ENCODE assay signal across 8 mouse cellular contexts in genomic region chr2:131545386-131546307, GRCm38 (mm10). TPM values are rescaled to one million over a fixed set of nuclear protein-coding genes. Genes with fewer than 3 reads are reported as not detected.
A peak's percentile ranks its signal among the peaks of the same experiment; 100 is the strongest.
DNase-seq lines count a peak whose midpoint lies in the region; ATAC-seq and TF ChIP-seq lines count a peak whose summit lies in the region.

No protein-coding gene starts in this region.

- H3K27me3 ChIP-seq in E14TG2a.4 (ENCODE audit: insufficient read depth, low read length): peaks cover 71% of the 10 kb centered on the region
- H3K27me3 ChIP-seq in embryonic facial prominence, embryonic 13.5 days: peaks cover 59% of the 10 kb centered on the region
- peaks cover 38% of the 10 kb centered on the region for H3K27me3 ChIP-seq in heart, embryonic 14.5 days (ENCODE audit: control insufficient read depth, insufficient read depth, low read length)
- H3K27me3 ChIP-seq in kidney, embryonic 16.5 days (ENCODE audit: insufficient read depth, low read length): peaks cover 42% of the 10 kb centered on the region
- H3K27me3 ChIP-seq in neural tube, embryonic 12.5 days (replicated peaks): peaks cover 43% of the 10 kb centered on the region

- peak; percentile 84 for TF ChIP-seq CTCF in E14TG2a.4 (conservative IDR thresholded peaks at IDR 0.05; ENCODE audit: low read length)

- peak overlapping the region; percentile 79 for H3K4me3 ChIP-seq in E14TG2a.4 (replicated peaks; ENCODE audit: low read length)
- H3K4me3 ChIP-seq in embryonic facial prominence, embryonic 13.5 days: peak overlapping the region; percentile 50
- peak overlapping the region; percentile 41 to 49 for H3K4me3 ChIP-seq in heart, embryonic 14.5 days (ENCODE audit: control insufficient read depth in 1 of 2, insufficient read depth in 1 of 2, low read depth in 1 of 2, low read length in 2 of 2)
- H3K4me3 ChIP-seq in kidney, embryonic 16.5 days (ENCODE audit: low read length): peak overlapping the region; percentile 49
- peak overlapping the region; percentile 45 for H3K4me3 ChIP-seq in neural tube, embryonic 12.5 days

- H3K4me2 ChIP-seq in embryonic facial prominence, embryonic 13.5 days: peak overlapping the region; percentile 84
- H3K4me2 ChIP-seq in heart, embryonic 14.5 days (ENCODE audit: low read length): peak overlapping the region; percentile 89
- peak overlapping the region; percentile 62 for H3K4me2 ChIP-seq in kidney, embryonic 16.5 days (replicated peaks; ENCODE audit: low read depth, low read length)
- peak overlapping the region; percentile 84 for H3K4me2 ChIP-seq in neural tube, embryonic 12.5 days (replicated peaks)

- H3K36me3 ChIP-seq in E14TG2a.4 (ENCODE audit: insufficient read depth, low read length): no peaks in the 10 kb centered on the region
- no peaks in the 10 kb centered on the region for H3K36me3 ChIP-seq in embryonic facial prominence, embryonic 13.5 days
- no peaks in the 10 kb centered on the region for H3K36me3 ChIP-seq in heart, embryonic 14.5 days (ENCODE audit: control insufficient read depth, insufficient read depth, low read length)
- H3K36me3 ChIP-seq in kidney, embryonic 16.5 days (ENCODE audit: insufficient read depth, low read length): no peaks in the 10 kb centered on the region
- H3K36me3 ChIP-seq in neural tube, embryonic 12.5 days: no peaks in the 10 kb centered on the region

- peaks cover 28% of the 10 kb centered on the region for H3K4me1 ChIP-seq in E14TG2a.4 (replicated peaks; ENCODE audit: low read depth, low read length)
- H3K4me1 ChIP-seq in embryonic facial prominence, embryonic 13.5 days: peaks cover 18% of the 10 kb centered on the region
- H3K4me1 ChIP-seq in heart, embryonic 14.5 days (ENCODE audit: control insufficient read depth in 2 of 2, insufficient read depth in 2 of 2, low read length in 2 of 2): peaks cover 8 to 15% of the 10 kb centered on the region in 2 experiments; a peak in 3 of 4 replicates
- H3K4me1 ChIP-seq in kidney, embryonic 16.5 days (ENCODE audit: insufficient read depth, low read length): peaks cover 8% of the 10 kb centered on the region
- H3K4me1 ChIP-seq in neural tube, embryonic 12.5 days: peaks cover 9% of the 10 kb centered on the region

- H3K9ac ChIP-seq in embryonic facial prominence, embryonic 13.5 days: peak overlapping the region; percentile 64
- peak overlapping the region; percentile 62 for H3K9ac ChIP-seq in heart, embryonic 14.5 days (ENCODE audit: low read length)
- H3K9ac ChIP-seq in kidney, embryonic 16.5 days (replicated peaks; ENCODE audit: low read length): peak overlapping the region; percentile 47
- peak overlapping the region; percentile 48; the same call in 1 of the 2 replicates for H3K9ac ChIP-seq in neural tube, embryonic 12.5 days

- whole genome bisulfite sequencing in embryonic facial prominence, embryonic 13.5 days: 2% methylated on average over 45 of the region's 45 CpGs
- 2% methylated on average over 45 of the region's 45 CpGs for WGBS in heart, embryonic 14.5 days
- WGBS in kidney, embryonic 16.5 days: 3% methylated on average over 45 of the region's 45 CpGs
- 3% methylated on average over 45 of the region's 45 CpGs for WGBS in neural tube, embryonic 12.5 days

- DNase-seq in adrenal gland, postnatal 25 days: peak; percentile 59
- DNase-seq in lung, adult 18-20 months: peak; percentile 32 to 51
- peak; percentile 76 for DNase-seq in thymus, postnatal 4 days

- ATAC-seq in embryonic facial prominence, embryonic 13.5 days (ENCODE audit: insufficient number of reproducible peaks, insufficient read depth, low FRiP score, low TSS enrichment, low read depth): no peak
- no peak; the same call in 1 of the 2 replicates for ATAC-seq in heart, embryonic 14.5 days (ENCODE audit: insufficient number of reproducible peaks, insufficient read depth, low FRiP score, low read depth)
- ATAC-seq in kidney, embryonic 16.5 days (ENCODE audit: low FRiP score, low TSS enrichment): peak; percentile 53
- ATAC-seq in neural tube, embryonic 12.5 days (ENCODE audit: low FRiP score, low read depth): peak; percentile 55

- no peaks in the 10 kb centered on the region for H3K9me3 ChIP-seq in E14TG2a.4 (ENCODE audit: low read length)
- no peaks in the 10 kb centered on the region for H3K9me3 ChIP-seq in embryonic facial prominence, embryonic 13.5 days
- H3K9me3 ChIP-seq in heart, embryonic 14.5 days (ENCODE audit: control insufficient read depth, low read length): no peaks in the 10 kb centered on the region
- H3K9me3 ChIP-seq in kidney, embryonic 16.5 days (ENCODE audit: low read length): no peaks in the 10 kb centered on the region
- H3K9me3 ChIP-seq in neural tube, embryonic 12.5 days: no peaks in the 10 kb centered on the region

- H3K27ac ChIP-seq in embryonic facial prominence, embryonic 13.5 days: no peak overlapping the region
- H3K27ac ChIP-seq in heart, embryonic 14.5 days (replicated peaks in 1 of 2; ENCODE audit: control insufficient read depth in 1 of 2, insufficient read depth in 1 of 2, low read depth in 2 of 2, low read length in 2 of 2): no peak overlapping the region
- H3K27ac ChIP-seq in kidney, embryonic 16.5 days (ENCODE audit: low read length): no peak overlapping the region
- no peak overlapping the region for H3K27ac ChIP-seq in neural tube, embryonic 12.5 days

RNA-seq across cellular contexts. Expression of gene Adra1d, which starts 16.4 kb away (rescaled TPM):
- 19.2 and 36.8 TPM in 2 replicates for total RNA-seq in adrenal gland, postnatal 25 days (2021)
- polyA plus RNA-seq in embryonic facial prominence, embryonic 13.5 days (2015; fragmentation: Nextera tagmentation; extraction: Ambion mirVana): 0.51 and 0.58 TPM in 2 replicates
- 1.1 TPM in 2 replicates for polyA plus RNA-seq in heart, embryonic 14.5 days (2014; fragmentation: Nextera tagmentation; extraction: Ambion mirVana)
- polyA plus RNA-seq in kidney, embryonic 16.5 days (2015; fragmentation: Nextera tagmentation; extraction: Ambion mirVana): 1.1 and 1.4 TPM in 2 replicates
- polyA plus RNA-seq in neural tube, embryonic 12.5 days (2016; fragmentation: Nextera tagmentation; extraction: Ambion mirVana): 0.34 and 0.68 TPM in 2 replicates

RNA-seq across cellular contexts. Expression of gene Smox, which starts 54.4 kb away (rescaled TPM):
- 24.9 and 25.2 TPM in 2 replicates for total RNA-seq in adrenal gland, postnatal 25 days (2021)
- polyA plus RNA-seq in embryonic facial prominence, embryonic 13.5 days (2015; fragmentation: Nextera tagmentation; extraction: Ambion mirVana): 57.2 and 60.2 TPM in 2 replicates
- polyA plus RNA-seq in heart, embryonic 14.5 days (2014; fragmentation: Nextera tagmentation; extraction: Ambion mirVana): 17.7 and 19.4 TPM in 2 replicates
- 39.1 and 39.7 TPM in 2 replicates for polyA plus RNA-seq in kidney, embryonic 16.5 days (2015; fragmentation: Nextera tagmentation; extraction: Ambion mirVana)
- polyA plus RNA-seq in neural tube, embryonic 12.5 days (2016; fragmentation: Nextera tagmentation; extraction: Ambion mirVana): 46.6 and 47.2 TPM in 2 replicates

Comparison
In these comparisons a context has a peak if more than half of its experiments do, and no peak if none do; other contexts are left out.
1. ATAC-seq: peak in kidney, embryonic 16.5 days (single experiment) and neural tube, embryonic 12.5 days (single experiment); none in embryonic facial prominence, embryonic 13.5 days (single experiment) and heart, embryonic 14.5 days (single experiment).
2. Peak in every context shown above with its lines, with median percentiles within 50 percentile points of each other: H3K4me3 ChIP-seq, DNase-seq, H3K4me2 ChIP-seq and H3K9ac ChIP-seq.